Mouse (Mus musculus) layer of hippocampus, adult 18-20 months (tissue): ENCODE measurements around the gene Msx3. TPM values are rescaled to one million over a fixed set of nuclear protein-coding genes. Genes with fewer than 3 reads are reported as not detected.

Source experiments
- DNase-seq, 2 experiments: peaks; one replicate each; pipeline ENCODE4 v3.0.0; 2022; ENCODE audit warnings: low spot score in 2 of 2
- long read RNA-seq: library from polyadenylated mRNA; stranded (forward); transcript quantifications from one replicate; pipeline ENCODE4 v2.0.0, GENCODE M21; 2021
- total RNA-seq, 2 experiments: library from RNA; stranded (reverse); gene quantifications; 2 replicates each; pipeline ENCODE4 v1.2.3; 2021

Msx3 gene
- total RNA-seq: under 1 TPM in 1 of 2 experiments, not detected in 1; 0.15 TPM
- long read RNA-seq: 0 reads

- no peak for DNase-seq
These were observed at the start of gene Msx3 for GRCm38 (mm10) chr7:140048361-140049114. Gene Msx3 (minus strand): TSS chr7:140049089.

GRCm38 (mm10) chr7:140098466-140098865 lies 49.6 kb upstream of the Msx3 start:
- DNase-seq: no peak

GRCm38 (mm10) chr7:140096055-140096454 lies 47.2 kb upstream of the Msx3 start:
- no peak for DNase-seq

GRCm38 (mm10) chr7:140095556-140095955 lies 46.7 kb upstream of the Msx3 start:
- no peak for DNase-seq

- DNase-seq: no peak
These were observed 46.1 kb upstream of the Msx3 start for GRCm38 (mm10) chr7:140094954-140095353.

- no peak for DNase-seq
These were observed 44.1 kb upstream of the Msx3 start, which contains the start of gene Prap1 for GRCm38 (mm10) chr7:140092924-140093528. Gene Prap1 (plus strand): TSS chr7:140093395.

GRCm38 (mm10) chr7:140090601-140091000 lies 41.7 kb upstream of the Msx3 start:
- DNase-seq: no peak

GRCm38 (mm10) chr7:140082242-140082678 lies 33.4 kb upstream of the Msx3 start, which contains the start of gene Caly:
Gene Caly (minus strand): TSS chr7:140082548.
- DNase-seq: peak; percentile 91 to 94

- DNase-seq: peak; percentile 39 to 61
These were observed 32.7 kb upstream of the Msx3 start for GRCm38 (mm10) chr7:140081408-140082241.

GRCm38 (mm10) chr7:140080503-140081156 lies 31.7 kb upstream of the Msx3 start:
- DNase-seq: peak; percentile 92 to 95

- DNase-seq: peak; percentile 64 to 79
These were observed 29.8 kb upstream of the Msx3 start for GRCm38 (mm10) chr7:140078711-140079110.

- DNase-seq: no peak
These were observed 28.8 kb upstream of the Msx3 start for GRCm38 (mm10) chr7:140077698-140078097.

- DNase-seq: no peak
These were observed 21.3 kb upstream of the Msx3 start for GRCm38 (mm10) chr7:140070042-140070711.

- no peak for DNase-seq
These were observed 18.5 kb upstream of the Msx3 start for GRCm38 (mm10) chr7:140067397-140067796.

- DNase-seq: peak in 1 of 2 experiments; percentile 85
These were observed 14.2 kb upstream of the Msx3 start for GRCm38 (mm10) chr7:140063092-140063491.

- DNase-seq: peak in 1 of 2 experiments; percentile 34
These were observed 13.4 kb upstream of the Msx3 start for GRCm38 (mm10) chr7:140062307-140062706.

GRCm38 (mm10) chr7:140061832-140062130 lies 12.9 kb upstream of the Msx3 start:
- no peak for DNase-seq

- DNase-seq: no peak
These were observed 12.3 kb upstream of the Msx3 start for GRCm38 (mm10) chr7:140060936-140061831.

- no peak for DNase-seq
These were observed 10.7 kb upstream of the Msx3 start for GRCm38 (mm10) chr7:140059601-140060000.

GRCm38 (mm10) chr7:140058528-140058927 lies 9.6 kb upstream of the Msx3 start:
- DNase-seq: no peak
